Mouse (Mus musculus) neural tube, embryonic 14.5 days (tissue): Measurements from ENCODE around the gene Gm7102. TPM values are rescaled to one million over a fixed set of nuclear protein-coding genes. Genes with fewer than 3 reads are reported as not detected.

Source experiments
- ATAC-seq: fragments of 200-750 bp; cut with Nextera tagmentation; 2 replicates; pipeline ENCODE4 v1.8.0; 2017; ENCODE audit warnings: low read depth, mild to moderate bottlenecking, moderate TSS enrichment, moderate library complexity
- H3K27ac ChIP-seq: fragments of 300-500 bp; sonication (generic); 2 replicates; pipeline ENCODE4 v1.5.1; 2014; ENCODE audit warnings: low read depth, mild to moderate bottlenecking, control low read depth, low read length, moderate library complexity, mixed read lengths
- H3K27me3 ChIP-seq: fragments of 300-500 bp; sonication (generic); 2 replicates; pipeline ENCODE4 v1.6.1; 2014; ENCODE audit warnings: low read length; ENCODE audit not compliant: control insufficient read depth, insufficient read depth
- H3K36me3 ChIP-seq: fragments of 300-500 bp; sonication (generic); 2 replicates; pipeline ENCODE4 v1.6.1; 2014; ENCODE audit warnings: low read length, mixed read lengths; ENCODE audit not compliant: control insufficient read depth, insufficient read depth
- H3K4me1 ChIP-seq: fragments of 300-500 bp; sonication (generic); 2 replicates; pipeline ENCODE4 v1.6.1; 2014; ENCODE audit warnings: low read length; ENCODE audit not compliant: control insufficient read depth, insufficient read depth
- H3K4me2 ChIP-seq: fragments of 300-500 bp; sonication (generic); 2 replicates; pipeline ENCODE4 v1.6.1; 2014; ENCODE audit warnings: mild to moderate bottlenecking, low read depth, low read length, control low read depth
- H3K4me3 ChIP-seq: fragments of 300-500 bp; sonication (generic); 2 replicates; pipeline ENCODE4 v1.5.1; 2014; ENCODE audit warnings: low read depth, low read length, control low read depth, mixed read lengths
- H3K9ac ChIP-seq: fragments of 300-500 bp; sonication (generic); replicated peaks from 2 replicates; pipeline ENCODE4 v1.6.1; 2014; ENCODE audit warnings: low read depth, mild to moderate bottlenecking, control low read depth, low read length, mixed read lengths
- H3K9me3 ChIP-seq: fragments of 300-500 bp; sonication (generic); 2 replicates; pipeline ENCODE4 v1.6.1; 2016; ENCODE audit warnings: low read length; ENCODE audit not compliant: control insufficient read depth
- WGBS: fragments of 180-500 bp; shearing (Covaris S2); extraction: QIAGEN DNeasy Blood & Tissue Kit; methylation state at CpG from one replicate; pipeline ENCODE4 v1.1.7; 2014; 5-methylcytosine and 5-hydroxymethylcytosine counted together
- polyA plus RNA-seq: library from polyadenylated mRNA; unstranded; fragments of >200 nt; fragmentation: Nextera tagmentation; extraction: Ambion mirVana; gene quantifications from 2 replicates; pipeline ENCODE4 v1.2.1, GENCODE M21; 2014

Gene Gm7102
- polyA plus RNA-seq, 1 experiment from 2014 or later, result 0.17 TPM

DNA sequence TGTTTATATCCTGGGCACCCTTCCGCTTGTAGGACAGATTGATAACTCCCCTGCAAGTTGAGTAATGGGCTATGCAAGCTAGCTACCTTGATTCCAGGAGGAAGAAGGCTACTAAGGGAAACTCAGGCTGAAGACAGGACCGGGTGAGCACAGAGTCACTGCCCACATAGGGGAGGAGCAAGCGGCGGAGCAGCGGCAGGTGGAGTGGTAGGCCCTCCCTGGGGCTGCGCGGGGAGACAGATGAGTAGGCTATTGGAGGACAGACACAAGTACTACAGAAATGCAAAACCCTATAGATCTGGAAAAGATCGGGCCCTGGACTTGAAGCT lies 24.8 kb downstream of the Gm7102 start:
- Histone ChIP-seq H3K4me3 (peak overlapping the region; percentile 28), H3K9me3 (no peaks in the 10 kb centered on the region), H3K4me2 (peak overlapping the region; percentile 65), H3K27ac (no peak overlapping the region), H3K36me3 (no peaks in the 10 kb centered on the region), H3K27me3 (no peaks in the 10 kb centered on the region), H3K4me1 (no peaks in the 10 kb centered on the region), H3K9ac (no peak overlapping the region; the same call in 1 of the 2 replicates)
- WGBS, result 7% methylated on average over 8 of the region's 8 CpGs
- ATAC-seq, result no peak; the same call in 1 of the 2 replicates

DNA sequence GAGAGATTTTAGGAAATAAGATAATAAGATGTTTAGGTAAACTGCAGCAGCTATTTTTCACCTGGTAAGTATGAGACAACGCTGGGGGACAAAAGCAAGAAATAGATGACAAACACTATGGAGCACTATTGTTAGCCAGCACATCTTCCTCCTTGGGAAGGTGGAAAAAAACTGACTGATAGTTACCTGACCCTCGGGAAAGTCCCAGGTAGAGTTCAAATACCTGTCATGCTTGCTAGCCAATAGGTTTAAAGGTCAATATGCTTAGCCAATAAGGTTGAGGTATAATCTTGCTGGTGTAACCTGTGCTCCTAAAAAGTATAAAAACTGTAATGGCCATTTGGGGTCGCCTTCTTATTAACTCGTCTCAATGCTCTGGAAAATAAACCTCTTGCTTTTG lies 34.8 kb downstream of the Gm7102 start:
- peak overlapping the region; percentile 64 for H3K4me2 ChIP-seq
- peaks cover 5% of the 10 kb centered on the region; the same call in 1 of the 2 replicates for H3K4me1 ChIP-seq
- WGBS, result 23% methylated on average over 4 of the region's 4 CpGs

DNA sequence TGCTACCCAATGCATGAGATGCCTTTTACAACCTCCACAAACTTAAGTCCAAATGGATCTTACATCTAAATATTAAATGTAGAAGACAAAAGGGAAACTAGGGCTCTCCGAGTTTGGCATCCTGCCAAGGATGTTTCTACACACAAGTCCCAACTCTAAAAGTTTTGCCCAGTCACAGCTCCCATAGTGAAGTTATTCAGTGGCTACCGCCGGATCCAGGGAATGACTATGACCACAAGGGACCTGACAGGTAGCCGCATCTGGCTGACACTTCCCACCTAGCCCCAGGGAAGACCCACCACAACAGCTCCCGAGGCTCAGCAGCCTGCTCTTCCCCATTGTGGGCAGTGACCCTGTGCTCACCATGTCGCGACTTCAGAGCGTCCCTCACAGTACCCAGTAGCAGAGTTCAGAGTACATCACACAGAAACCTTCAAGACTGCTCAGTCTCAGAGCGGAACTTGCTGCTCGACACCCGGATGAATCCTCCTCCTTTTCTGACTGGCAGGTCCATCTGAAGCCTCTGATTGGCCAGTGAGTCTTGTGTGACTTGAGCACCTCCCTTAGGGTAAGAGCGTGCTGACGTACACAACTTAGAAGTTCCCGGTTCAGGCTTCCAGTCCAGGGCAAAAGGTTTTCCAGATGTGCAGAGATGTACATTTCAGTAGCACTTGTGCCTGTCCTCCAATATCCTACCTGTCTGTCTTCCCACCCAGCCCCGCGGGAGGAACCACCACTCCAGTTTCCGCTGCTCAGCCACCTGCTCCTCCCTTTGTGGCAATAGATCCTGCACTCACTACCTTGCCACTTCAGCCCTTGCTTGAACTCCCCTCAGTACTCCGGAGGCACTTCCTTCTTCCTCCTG lies 35.5 kb downstream of the Gm7102 start, which contains the start of gene Zfp950:
TSS of gene Zfp950 (minus strand) at position 499 of the 865 bp plus-strand sequence.
- peak within 1 kb of the TSS; percentile 64 for H3K4me2 ChIP-seq
- under 1% methylated on average over 18 of the region's 18 CpGs for whole genome bisulfite sequencing
- no peaks in the 10 kb centered on the region for H3K27me3 ChIP-seq
- no peak within 1 kb of the TSS for H3K27ac ChIP-seq
- no peaks in the 10 kb centered on the region for H3K9me3 ChIP-seq
- peak within 1 kb of the TSS; percentile 65 for H3K9ac ChIP-seq
- no peaks in the 10 kb centered on the region for H3K36me3 ChIP-seq
- peaks cover 5% of the 10 kb centered on the region; the same call in 1 of the 2 replicates for H3K4me1 ChIP-seq
- ATAC-seq, result peak; percentile 100
- H3K4me3 ChIP-seq, result peak within 1 kb of the TSS; percentile 74

More for the DNA sequence above, 34.8 kb downstream of the Gm7102 start:
- Histone ChIP-seq H3K4me3 (peak overlapping the region; percentile 74), H3K36me3 (no peaks in the 10 kb centered on the region), H3K9me3 (no peaks in the 10 kb centered on the region), H3K27ac (no peak overlapping the region), H3K9ac (peak overlapping the region; percentile 47), H3K27me3 (no peaks in the 10 kb centered on the region)
- no peak for ATAC-seq

GRCm38 (mm10) chr19:61138655-61139054 lies 37.5 kb downstream of the Gm7102 start:
- H3K36me3 ChIP-seq, result no peaks in the 10 kb centered on the region
- peaks cover 5% of the 10 kb centered on the region; the same call in 1 of the 2 replicates for H3K4me1 ChIP-seq
- ATAC-seq, result no peak
- no peaks in the 10 kb centered on the region for H3K27me3 ChIP-seq
- H3K9me3 ChIP-seq, result no peaks in the 10 kb centered on the region
- no peak overlapping the region for H3K4me2 ChIP-seq
- H3K9ac ChIP-seq, result no peak overlapping the region
- H3K27ac ChIP-seq, result no peak overlapping the region
- no peak overlapping the region for H3K4me3 ChIP-seq

GRCm38 (mm10) chr19:61131096-61131495 lies 45.0 kb downstream of the Gm7102 start:
- Histone ChIP-seq H3K4me3 (no peak overlapping the region), H3K4me2 (no peak overlapping the region), H3K4me1 (no peaks in the 10 kb centered on the region), H3K27ac (no peak overlapping the region), H3K36me3 (no peaks in the 10 kb centered on the region), H3K9me3 (no peaks in the 10 kb centered on the region), H3K9ac (no peak overlapping the region), H3K27me3 (no peaks in the 10 kb centered on the region)
- WGBS, result 91% methylated on average over 10 of the region's 10 CpGs
- no peak for ATAC-seq

Other genes with a start within 250 kb of the Gm7102 start
- gene Zfp950, start 35.5 kb downstream of the Gm7102 start, polyA plus RNA-seq, result 47.6 and 63.2 TPM in 2 replicates
- not detected in 2 replicates for gene Gm6020, start 7.6 kb upstream of the Gm7102 start, polyA plus RNA-seq
- 57.1 and 73.5 TPM in 2 replicates for gene Csf2ra, start 52.1 kb upstream of the Gm7102 start, polyA plus RNA-seq
- gene Gm21060, start 120.8 kb upstream of the Gm7102 start, polyA plus RNA-seq, result not detected in 2 replicates